Mouse (Mus musculus): ENCODE results near the gene B3gnt6. TPM values are rescaled to one million over a fixed set of nuclear protein-coding genes. Genes with fewer than 3 reads are reported as not detected.
"Not testable (repeated sequence)": the region's sequence is repeated elsewhere in the genome, so short reads cannot be mapped to it uniquely, and the experiment has no call there.

Gene B3gnt6
- total RNA-seq, 2 experiments from 2014 or later: not detected

DNA sequence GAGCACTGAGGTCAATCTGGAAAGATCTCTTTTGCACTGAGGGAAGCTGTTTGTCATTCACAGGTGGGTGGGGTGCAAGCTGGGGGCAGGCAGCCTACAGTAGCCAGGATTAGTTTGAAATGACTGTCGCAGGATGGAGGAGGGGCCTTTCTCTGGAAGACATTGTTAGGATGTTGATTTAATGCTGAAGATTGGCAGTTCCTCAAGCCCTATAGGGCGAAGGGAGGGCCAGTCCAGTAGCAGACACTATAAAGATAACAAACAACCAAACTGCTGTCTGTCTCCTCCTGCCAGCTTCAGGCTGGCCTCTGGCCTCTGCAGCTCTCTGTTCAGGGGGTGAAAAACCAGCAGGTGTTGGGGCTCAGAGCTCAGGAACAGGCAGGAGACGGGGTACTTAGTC, 9.5 kb downstream of the B3gnt6 start:
- H3K4me3 ChIP-seq: no peak overlapping the region
- no peak overlapping the region for H3K27ac ChIP-seq
- no peak for DNase-seq
- no peak for TF ChIP-seq CTCF (IDR thresholded peaks at IDR 0.05)
- intact Hi-C loops (cut with DNase I): loop anchor here (5.0 kb wide), 1 partner anchor 32 kb away; no protein-coding TSS in a partner anchor

DNA sequence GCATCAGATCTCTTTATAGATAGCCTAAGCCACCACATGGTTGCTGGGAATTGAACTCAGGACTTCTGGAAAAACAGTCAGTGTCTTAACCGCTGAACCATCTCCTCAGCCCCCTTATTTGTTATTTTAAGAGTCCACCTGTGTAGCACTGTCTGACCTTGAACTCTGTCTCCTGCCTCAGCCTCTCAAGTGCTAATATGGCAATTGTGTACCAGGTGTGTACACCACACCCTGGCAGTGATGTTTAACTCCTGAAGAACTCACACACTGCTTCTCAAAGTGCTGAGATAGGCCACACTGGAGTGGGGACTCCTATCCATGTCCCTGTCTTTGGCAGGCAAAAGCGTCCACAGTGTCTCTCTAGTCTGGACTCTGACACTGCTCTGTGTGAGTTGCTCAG, 10.6 kb downstream of the B3gnt6 start:
- intact Hi-C loops (cut with DNase I): no loop called here
- H3K27ac ChIP-seq: no peak overlapping the region
- H3K4me3 ChIP-seq: no peak overlapping the region
- DNase-seq: no peak
- no peak for TF ChIP-seq CTCF (IDR thresholded peaks at IDR 0.05)

DNA sequence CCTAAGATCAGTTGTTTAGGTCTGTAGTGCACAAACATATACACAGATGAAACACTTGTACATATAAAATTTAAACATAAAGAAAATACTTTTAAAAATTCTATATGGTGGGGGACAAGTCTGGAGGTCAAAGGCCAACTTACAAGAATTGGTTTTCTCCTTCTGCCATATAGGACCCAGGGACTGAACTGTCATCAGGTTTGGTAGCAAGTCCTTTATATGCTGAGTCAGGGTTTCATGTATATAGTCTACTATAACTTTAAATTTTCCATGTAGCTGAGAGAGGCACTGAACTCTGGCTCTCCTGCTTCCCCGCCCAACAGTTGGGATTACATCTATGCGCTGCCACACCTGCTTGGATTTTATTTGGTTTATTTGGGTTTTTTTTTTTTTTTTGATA, 11.0 kb downstream of the B3gnt6 start:
- intact Hi-C loops (cut with DNase I): no loop called here
- TF ChIP-seq CTCF (IDR thresholded peaks at IDR 0.05): no peak
- no peak for DNase-seq
- H3K4me3 ChIP-seq: no peak overlapping the region
- no peak overlapping the region for H3K27ac ChIP-seq

DNA sequence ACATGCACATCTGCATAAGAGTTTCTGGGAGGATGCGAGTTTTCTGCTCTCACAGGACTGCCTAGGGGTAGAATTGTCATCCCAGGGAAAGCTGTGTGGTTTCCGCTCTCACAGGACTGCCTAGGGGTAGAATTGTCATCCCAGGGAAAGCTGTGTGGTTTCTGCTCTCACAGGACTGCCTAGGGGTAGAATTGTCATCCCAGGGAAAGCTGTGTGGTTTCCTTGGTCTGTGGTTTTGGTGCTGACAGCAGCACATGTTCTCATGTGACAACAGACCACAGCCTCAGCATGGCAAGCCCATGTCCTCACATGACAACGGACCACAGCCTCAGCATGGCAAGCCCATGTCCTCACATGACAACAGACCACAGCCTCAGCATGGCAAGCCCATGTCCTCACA, 11.9 kb downstream of the B3gnt6 start:
- H3K27ac ChIP-seq; intact Hi-C loops (cut with DNase I); H3K4me3 ChIP-seq; DNase-seq: not testable (repeated sequence)

DNA sequence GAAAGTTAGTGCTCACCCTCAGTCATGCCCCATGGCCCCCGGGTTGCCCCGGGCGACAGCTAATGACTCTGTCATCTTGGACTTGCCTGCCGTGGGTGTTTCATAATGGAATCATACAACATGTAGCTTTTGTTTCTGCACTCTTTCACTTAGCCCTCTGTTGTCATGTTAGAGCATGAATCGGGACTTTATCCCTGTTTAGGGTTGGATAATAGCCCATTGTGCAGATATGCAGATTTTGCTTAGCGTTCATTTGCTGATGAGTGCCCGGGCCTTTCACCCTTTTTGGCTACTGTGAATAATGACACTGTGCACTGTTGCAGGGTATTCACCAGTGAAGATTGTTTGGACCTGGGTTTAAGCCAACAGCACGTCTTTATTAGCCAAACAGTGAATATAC, 12.6 kb downstream of the B3gnt6 start:
- intact Hi-C loops (cut with DNase I): no loop called here
- TF ChIP-seq CTCF (IDR thresholded peaks at IDR 0.05): no peak
- no peak for DNase-seq
- Histone ChIP-seq H3K27ac (no peak overlapping the region), H3K4me3 (no peak overlapping the region)

DNA sequence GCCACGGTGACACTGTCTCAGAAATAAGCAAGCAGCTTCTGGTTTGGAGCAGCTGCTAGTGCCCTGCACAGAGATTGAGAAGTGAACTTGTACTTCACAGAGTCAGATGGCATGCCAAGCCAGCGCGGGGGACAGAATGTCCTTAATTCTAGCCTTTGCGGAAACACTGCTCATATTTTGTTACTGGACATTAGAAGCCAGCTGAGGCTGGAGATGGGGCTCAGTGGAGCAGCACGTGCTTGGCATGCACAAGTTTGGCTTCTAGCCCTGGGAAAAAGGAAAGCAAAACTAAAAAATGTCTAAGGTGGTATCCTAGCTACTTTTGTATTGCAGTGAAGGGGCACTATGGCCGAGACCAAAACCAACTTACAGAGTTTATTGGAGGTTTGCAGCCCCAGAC, 14.0 kb downstream of the B3gnt6 start:
- intact Hi-C loops (cut with DNase I): no loop called here
- peak; percentile 63 for DNase-seq
- Histone ChIP-seq H3K27ac (peak overlapping the region; percentile 3; the same call in 1 of the 2 replicates), H3K4me3 (no peak overlapping the region)
- no peak for TF ChIP-seq CTCF (IDR thresholded peaks at IDR 0.05)

DNA sequence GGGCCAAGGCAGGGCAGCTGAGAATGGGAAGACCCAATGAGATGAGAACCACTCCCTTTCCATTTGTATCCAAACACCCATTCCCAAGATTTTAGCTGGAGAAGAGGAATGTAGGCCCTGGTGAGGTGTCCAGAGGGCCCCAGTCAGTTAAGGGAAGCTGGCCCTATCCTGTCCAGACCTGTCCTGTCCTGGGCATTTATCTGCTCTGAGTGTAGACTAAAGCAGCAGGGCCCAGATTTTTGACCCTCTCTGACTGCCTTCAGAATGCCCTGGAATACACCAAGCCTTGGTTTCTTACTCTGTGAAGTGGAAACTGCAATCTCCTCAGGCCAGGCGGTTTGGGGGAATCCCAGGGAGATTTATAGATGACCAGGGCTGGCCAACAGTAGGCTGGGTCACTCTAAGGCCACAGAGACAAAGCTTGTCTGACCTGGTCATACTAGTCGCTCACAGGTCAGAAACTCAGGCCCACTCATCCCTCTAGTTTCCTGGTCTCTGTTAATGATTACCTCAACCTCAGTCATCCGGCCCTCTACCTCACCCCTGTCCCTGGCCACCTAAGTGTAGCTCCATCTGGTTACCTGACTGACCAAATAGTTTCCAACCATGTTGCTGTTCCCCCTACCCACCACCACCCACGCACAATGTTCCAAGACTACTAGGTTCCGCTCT, 20.6 kb downstream of the B3gnt6 start:
- TF ChIP-seq CTCF (IDR thresholded peaks at IDR 0.05): no peak
- peak overlapping the region; percentile 81 for H3K4me3 ChIP-seq
- no peak for DNase-seq
- H3K27ac ChIP-seq: peak overlapping the region; percentile 77
- intact Hi-C loops (cut with DNase I): no loop called here

DNA sequence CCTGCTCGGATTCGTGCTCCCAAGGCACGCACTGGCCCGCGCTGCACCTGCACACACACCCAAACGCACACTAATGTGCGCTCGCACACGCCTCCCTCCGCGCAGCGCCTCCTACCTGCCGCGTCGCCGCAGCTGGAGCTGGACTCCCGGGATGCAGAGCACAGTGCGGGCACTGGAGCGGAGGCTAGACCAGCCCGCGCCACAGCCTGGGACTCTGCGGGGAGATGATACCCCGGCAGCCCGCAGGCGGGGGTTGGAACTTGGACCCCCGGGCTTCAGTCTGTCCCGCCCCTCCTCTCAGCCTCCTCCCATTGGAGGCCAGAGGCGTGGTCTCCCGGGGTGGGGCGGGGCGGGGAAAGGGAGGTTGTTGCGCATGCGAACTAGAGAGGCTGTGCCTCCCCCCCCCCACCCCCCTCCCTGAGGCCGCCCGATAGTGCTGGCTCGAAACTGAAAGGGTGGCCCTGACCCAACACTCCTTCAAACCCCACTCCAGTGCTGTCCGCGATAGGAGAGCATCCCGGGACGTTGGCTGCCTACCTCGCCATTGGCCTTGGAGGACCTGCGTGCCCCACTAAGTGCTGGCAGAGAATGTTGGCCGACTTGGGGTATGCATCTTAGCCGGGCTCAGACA, 21.2 kb downstream of the B3gnt6 start, which contains the start of gene Capn5:
Gene Capn5 (minus strand): TSS at position 346 of the 631 bp plus-strand sequence.
- peak; percentile 70 for TF ChIP-seq CTCF (IDR thresholded peaks at IDR 0.05)
- DNase-seq: peak; percentile 72
- Histone ChIP-seq H3K4me3 (peak within 1 kb of the TSS; percentile 81), H3K27ac (peak within 1 kb of the TSS; percentile 77)
- intact Hi-C loops (cut with DNase I): no loop called here

DNA sequence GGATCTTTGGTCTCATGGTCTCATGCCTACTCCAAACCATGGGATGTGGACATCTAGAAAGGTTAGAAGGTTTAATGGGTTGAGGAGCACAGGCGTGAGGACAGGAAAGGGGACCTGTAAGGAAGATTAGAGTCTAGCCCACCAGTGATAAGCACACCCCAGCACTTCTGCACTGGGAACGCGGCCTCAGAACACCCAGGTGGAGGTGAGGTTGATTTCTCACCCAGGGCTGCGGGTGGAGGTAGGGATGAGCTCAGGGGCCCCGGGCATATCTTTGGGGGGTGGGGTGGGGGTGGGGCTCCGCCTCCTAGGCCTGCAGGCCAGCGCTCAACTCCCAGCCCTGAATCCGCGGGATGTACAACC, 21.7 kb downstream of the B3gnt6 start:
- TF ChIP-seq CTCF (IDR thresholded peaks at IDR 0.05): no peak
- no peak for DNase-seq
- Histone ChIP-seq H3K4me3 (peak overlapping the region; percentile 81), H3K27ac (peak overlapping the region; percentile 77)
- intact Hi-C loops (cut with DNase I): no loop called here

DNA sequence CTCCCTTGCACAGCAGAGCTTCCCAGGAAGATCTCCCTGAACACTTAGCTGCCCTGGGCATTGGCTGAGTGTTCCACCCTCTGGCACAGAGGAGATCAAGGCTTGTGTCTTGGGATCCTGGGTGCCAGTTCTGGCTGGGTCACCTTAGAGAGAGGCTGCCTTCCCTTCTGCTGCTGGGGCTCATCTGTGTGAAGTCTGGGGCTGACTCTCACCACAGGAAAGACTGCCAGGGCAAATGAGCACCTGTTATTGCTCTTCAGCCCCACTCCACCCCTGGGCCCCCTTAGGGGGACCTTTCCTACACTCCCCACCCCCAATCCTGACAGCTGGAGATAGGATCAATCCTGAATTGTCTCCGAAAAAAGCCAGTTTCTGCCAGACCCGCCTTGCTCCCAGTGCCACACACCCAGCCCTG, 22.2 kb downstream of the B3gnt6 start:
- TF ChIP-seq CTCF (IDR thresholded peaks at IDR 0.05): no peak
- H3K27ac ChIP-seq: no peak overlapping the region
- H3K4me3 ChIP-seq: peak overlapping the region; percentile 81
- DNase-seq: no peak
- intact Hi-C loops (cut with DNase I): no loop called here

DNA sequence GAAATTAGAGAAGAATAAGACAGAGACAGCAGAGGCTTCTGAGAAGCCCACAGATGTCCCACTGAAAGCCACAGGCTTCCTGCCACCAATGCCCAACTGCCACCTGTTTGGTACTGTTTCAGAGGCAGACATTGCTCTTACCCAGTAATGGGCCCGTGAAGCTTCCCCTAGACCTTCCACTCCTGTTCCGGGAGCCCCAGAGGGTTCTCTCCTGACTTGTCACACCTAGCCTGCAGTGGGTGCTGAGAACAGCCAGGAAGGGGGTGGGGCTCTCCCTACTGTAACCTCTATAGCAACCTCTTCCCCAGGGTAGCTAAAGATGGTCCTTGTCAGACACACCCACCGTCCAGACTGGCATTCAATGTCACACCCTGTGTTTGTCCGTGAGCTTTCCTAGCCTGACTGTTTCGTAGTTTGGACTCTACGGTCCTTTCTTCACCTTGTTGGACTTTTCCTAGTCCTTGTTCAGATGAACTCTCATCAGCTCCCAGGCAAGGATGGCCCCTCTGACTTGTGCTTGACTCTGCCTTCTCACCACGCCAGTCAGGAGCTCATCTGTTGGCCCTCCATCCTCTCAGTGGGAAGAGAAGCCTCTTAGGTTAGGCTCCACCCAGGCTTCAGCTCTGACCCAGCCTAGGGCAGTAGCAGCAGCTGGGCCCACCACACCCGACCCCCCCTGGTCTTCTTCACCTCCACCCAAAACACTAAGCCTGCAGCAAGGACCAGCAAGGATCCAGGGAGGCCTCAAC, 22.8 kb downstream of the B3gnt6 start:
- peak overlapping the region; percentile 81; the same call in 1 of the 2 replicates for H3K4me3 ChIP-seq
- no peak for TF ChIP-seq CTCF (IDR thresholded peaks at IDR 0.05)
- intact Hi-C loops (cut with DNase I): no loop called here

DNA sequence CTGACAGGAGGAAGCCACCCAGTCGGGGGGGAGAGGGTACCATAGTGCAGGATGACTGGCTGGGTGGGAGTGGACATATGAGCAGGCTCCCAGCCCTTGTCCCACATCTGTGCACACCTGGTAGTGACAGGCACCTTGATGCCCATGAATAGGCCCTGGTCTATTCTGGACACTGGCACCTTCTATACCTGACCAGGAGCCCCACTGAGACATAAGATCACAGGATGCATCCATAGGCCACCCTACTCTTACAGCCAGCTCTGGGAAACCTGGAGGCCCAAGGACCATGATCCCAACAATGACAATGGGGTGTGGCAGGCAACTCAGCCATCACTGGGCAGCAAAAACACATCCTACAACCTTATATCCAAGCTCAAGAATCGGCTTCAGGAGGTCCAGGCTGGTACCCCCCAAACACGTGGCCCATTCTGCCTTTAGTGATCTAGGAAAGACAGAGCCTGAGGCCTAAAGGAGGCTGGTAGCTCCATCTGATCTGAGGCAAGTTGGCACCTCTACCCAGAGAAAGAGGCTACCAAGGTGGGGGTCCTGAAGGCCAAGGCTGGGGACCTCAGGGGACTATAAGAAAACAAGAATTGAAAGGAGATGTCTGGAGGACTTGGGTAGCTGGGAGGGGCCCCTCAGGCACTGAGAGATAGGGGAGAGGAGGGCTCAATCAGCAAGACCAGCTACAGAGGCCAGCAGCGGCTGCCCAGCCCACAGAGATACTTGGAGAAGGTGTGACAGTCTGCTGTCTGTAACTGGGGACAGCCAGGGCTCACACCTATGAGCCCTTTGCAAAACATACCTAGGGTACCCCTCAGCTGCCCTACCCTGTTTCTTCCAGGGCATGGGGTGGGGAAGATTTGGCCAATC, 24.2 kb downstream of the B3gnt6 start:
- H3K4me3 ChIP-seq: no peak overlapping the region
- no peak for TF ChIP-seq CTCF (IDR thresholded peaks at IDR 0.05)
- intact Hi-C loops (cut with DNase I): no loop called here
- DNase-seq: no peak
- no peak overlapping the region for H3K27ac ChIP-seq

More for the DNA sequence above, 22.8 kb downstream of the B3gnt6 start:
- DNase-seq: no peak
- no peak overlapping the region for H3K27ac ChIP-seq

All from gastrocnemius, adult 2 months (tissue).